Mouse (Mus musculus): ENCODE results near the gene Prdm16. TPM values are rescaled to one million over a fixed set of nuclear protein-coding genes. Genes with fewer than 3 reads are reported as not detected.
A peak's percentile ranks its signal among the peaks of the same experiment; 100 is the strongest.

The Prdm16 gene
- polyA plus RNA-seq (2014; fragmentation: Nextera tagmentation; extraction: Ambion mirVana), result 17.6 and 21.8 TPM in 2 replicates

- no peaks in the 10 kb centered on the region for H3K9me3 ChIP-seq (ENCODE audit: control insufficient read depth, low read length)
- under 1% methylated on average over 39 of the region's 47 CpGs for WGBS
- peak within 1 kb of the TSS; percentile 90 for H3K4me2 ChIP-seq (replicated peaks; ENCODE audit: low read depth, low read length)
- H3K4me3 ChIP-seq (ENCODE audit: low read depth, low read length), result peak within 1 kb of the TSS; percentile 65
- peaks cover 24% of the 10 kb centered on the region for H3K4me1 ChIP-seq (replicated peaks; ENCODE audit: control insufficient read depth, insufficient read depth, low read length)
- H3K27ac ChIP-seq (ENCODE audit: low read depth, low read length), result peak within 1 kb of the TSS; percentile 70
- H3K36me3 ChIP-seq (ENCODE audit: control insufficient read depth, insufficient read depth, low read length), result no peaks in the 10 kb centered on the region
- peak; percentile 10; the same call in 1 of the 2 replicates for ATAC-seq (ENCODE audit: low FRiP score)
- peak within 1 kb of the TSS; percentile 85 for H3K9ac ChIP-seq (ENCODE audit: low read depth, low read length)
- peak; percentile 81 for DNase-seq (ENCODE audit: low spot score)
- peaks cover 86% of the 10 kb centered on the region for H3K27me3 ChIP-seq (ENCODE audit: control insufficient read depth, insufficient read depth, low read length)
Observed at GRCm38 (mm10) chr4:154636721-154637311, at the start of gene Prdm16. Prdm16 (minus strand) TSS chr4:154636873.

GRCm38 (mm10) chr4:154683068-154683752 is 46.5 kb upstream of the Prdm16 start:
- Histone ChIP-seq H3K27me3 (ENCODE audit: control insufficient read depth, insufficient read depth, low read length) (0 out of 2 replicates have a peak, but pooled peaks cover 3% of the 10 kb centered on the region), H3K4me3 (ENCODE audit: low read depth, low read length) (no peak overlapping the region), H3K4me2 (replicated peaks; ENCODE audit: low read depth, low read length) (no peak overlapping the region), H3K9me3 (ENCODE audit: control insufficient read depth, low read length) (no peaks in the 10 kb centered on the region), H3K9ac (ENCODE audit: low read depth, low read length) (no peak overlapping the region), H3K4me1 (replicated peaks; ENCODE audit: control insufficient read depth, insufficient read depth, low read length) (no peaks in the 10 kb centered on the region), H3K36me3 (ENCODE audit: control insufficient read depth, insufficient read depth, low read length) (no peaks in the 10 kb centered on the region), H3K27ac (ENCODE audit: low read depth, low read length) (no peak overlapping the region)
- no peak for ATAC-seq (ENCODE audit: low FRiP score)
- 84% methylated on average over 5 of the region's 5 CpGs for WGBS
- DNase-seq (ENCODE audit: low spot score), result no peak

DNA sequence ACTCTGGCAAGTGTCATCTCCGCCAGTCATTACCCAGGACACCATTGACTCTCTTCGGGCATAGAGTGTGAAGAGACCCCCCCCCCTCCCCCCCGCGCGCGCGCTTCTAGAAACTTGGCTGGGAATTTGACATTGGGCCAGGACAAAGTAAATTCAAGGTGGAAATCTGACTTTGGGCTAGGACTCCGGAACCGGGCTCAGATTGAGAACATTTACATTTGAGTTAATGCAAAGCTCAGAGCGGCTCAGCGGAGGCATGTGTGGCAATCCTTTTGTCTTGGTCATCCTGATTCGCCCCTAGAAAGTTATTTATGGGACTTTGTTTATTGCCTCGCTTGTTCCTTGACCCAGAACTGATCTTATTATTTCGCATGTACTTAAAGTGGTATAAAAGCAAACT is 45.6 kb upstream of the Prdm16 start:
- ATAC-seq (ENCODE audit: low FRiP score) (no peak), DNase-seq (ENCODE audit: low spot score) (no peak)
- H3K4me1 ChIP-seq (replicated peaks; ENCODE audit: control insufficient read depth, insufficient read depth, low read length), result no peaks in the 10 kb centered on the region
- 41% methylated on average over 14 of the region's 14 CpGs for WGBS
- no peak overlapping the region for H3K4me2 ChIP-seq (replicated peaks; ENCODE audit: low read depth, low read length)
- 0 out of 2 replicates have a peak, but pooled peaks cover 3% of the 10 kb centered on the region for H3K27me3 ChIP-seq (ENCODE audit: control insufficient read depth, insufficient read depth, low read length)
- H3K4me3 ChIP-seq (ENCODE audit: low read depth, low read length), result no peak overlapping the region
- no peak overlapping the region for H3K9ac ChIP-seq (ENCODE audit: low read depth, low read length)
- H3K9me3 ChIP-seq (ENCODE audit: control insufficient read depth, low read length), result no peaks in the 10 kb centered on the region
- H3K36me3 ChIP-seq (ENCODE audit: control insufficient read depth, insufficient read depth, low read length), result no peaks in the 10 kb centered on the region
- H3K27ac ChIP-seq (ENCODE audit: low read depth, low read length), result no peak overlapping the region

GRCm38 (mm10) chr4:154675441-154676000 is 38.8 kb upstream of the Prdm16 start:
- Histone ChIP-seq H3K4me1 (replicated peaks; ENCODE audit: control insufficient read depth, insufficient read depth, low read length) (no peaks in the 10 kb centered on the region), H3K27me3 (ENCODE audit: control insufficient read depth, insufficient read depth, low read length) (no peaks in the 10 kb centered on the region), H3K27ac (ENCODE audit: low read depth, low read length) (no peak overlapping the region), H3K9ac (ENCODE audit: low read depth, low read length) (no peak overlapping the region), H3K4me3 (ENCODE audit: low read depth, low read length) (no peak overlapping the region), H3K9me3 (ENCODE audit: control insufficient read depth, low read length) (no peaks in the 10 kb centered on the region), H3K36me3 (ENCODE audit: control insufficient read depth, insufficient read depth, low read length) (no peaks in the 10 kb centered on the region), H3K4me2 (replicated peaks; ENCODE audit: low read depth, low read length) (no peak overlapping the region)
- ATAC-seq (ENCODE audit: low FRiP score) (no peak), DNase-seq (ENCODE audit: low spot score) (no peak)
- 72% methylated on average over 10 of the region's 10 CpGs for WGBS

GRCm38 (mm10) chr4:154674966-154675365 is 38.3 kb upstream of the Prdm16 start:
- Histone ChIP-seq H3K4me2 (replicated peaks; ENCODE audit: low read depth, low read length) (no peak overlapping the region), H3K4me1 (replicated peaks; ENCODE audit: control insufficient read depth, insufficient read depth, low read length) (no peaks in the 10 kb centered on the region), H3K27me3 (ENCODE audit: control insufficient read depth, insufficient read depth, low read length) (no peaks in the 10 kb centered on the region), H3K4me3 (ENCODE audit: low read depth, low read length) (no peak overlapping the region), H3K36me3 (ENCODE audit: control insufficient read depth, insufficient read depth, low read length) (no peaks in the 10 kb centered on the region), H3K27ac (ENCODE audit: low read depth, low read length) (no peak overlapping the region), H3K9ac (ENCODE audit: low read depth, low read length) (no peak overlapping the region), H3K9me3 (ENCODE audit: control insufficient read depth, low read length) (no peaks in the 10 kb centered on the region)
- ATAC-seq (ENCODE audit: low FRiP score) (no peak), DNase-seq (ENCODE audit: low spot score) (no peak)
- 43% methylated on average over 15 of the region's 15 CpGs for WGBS

DNA sequence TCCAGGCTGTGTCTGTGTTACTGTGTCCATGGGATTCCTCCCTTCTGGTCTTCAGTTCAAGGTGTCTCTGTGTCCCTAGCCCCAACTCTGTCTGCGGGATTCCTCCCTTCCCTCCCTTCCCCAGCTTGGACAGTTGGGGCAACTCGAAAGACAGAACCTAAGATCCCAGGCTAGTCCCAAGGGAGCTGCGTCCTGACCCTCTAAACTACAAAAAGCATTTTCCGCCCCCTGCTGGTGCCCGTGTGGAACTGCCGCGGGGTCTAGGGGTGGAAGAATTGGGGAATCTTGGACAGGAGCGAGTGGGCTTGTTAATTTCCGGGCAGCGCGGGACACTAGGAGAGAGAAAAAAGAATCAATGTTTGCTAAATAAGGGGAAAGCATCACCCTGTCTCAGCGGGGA is 37.9 kb upstream of the Prdm16 start:
- Histone ChIP-seq H3K4me1 (replicated peaks; ENCODE audit: control insufficient read depth, insufficient read depth, low read length) (no peaks in the 10 kb centered on the region), H3K4me3 (ENCODE audit: low read depth, low read length) (no peak overlapping the region), H3K9ac (ENCODE audit: low read depth, low read length) (no peak overlapping the region), H3K27me3 (ENCODE audit: control insufficient read depth, insufficient read depth, low read length) (no peaks in the 10 kb centered on the region), H3K9me3 (ENCODE audit: control insufficient read depth, low read length) (no peaks in the 10 kb centered on the region), H3K36me3 (ENCODE audit: control insufficient read depth, insufficient read depth, low read length) (no peaks in the 10 kb centered on the region), H3K4me2 (replicated peaks; ENCODE audit: low read depth, low read length) (no peak overlapping the region), H3K27ac (ENCODE audit: low read depth, low read length) (no peak overlapping the region)
- under 1% methylated on average over 12 of the region's 12 CpGs for WGBS
- DNase-seq (ENCODE audit: low spot score) (peak; percentile 88), ATAC-seq (ENCODE audit: low FRiP score) (no peak)

DNA sequence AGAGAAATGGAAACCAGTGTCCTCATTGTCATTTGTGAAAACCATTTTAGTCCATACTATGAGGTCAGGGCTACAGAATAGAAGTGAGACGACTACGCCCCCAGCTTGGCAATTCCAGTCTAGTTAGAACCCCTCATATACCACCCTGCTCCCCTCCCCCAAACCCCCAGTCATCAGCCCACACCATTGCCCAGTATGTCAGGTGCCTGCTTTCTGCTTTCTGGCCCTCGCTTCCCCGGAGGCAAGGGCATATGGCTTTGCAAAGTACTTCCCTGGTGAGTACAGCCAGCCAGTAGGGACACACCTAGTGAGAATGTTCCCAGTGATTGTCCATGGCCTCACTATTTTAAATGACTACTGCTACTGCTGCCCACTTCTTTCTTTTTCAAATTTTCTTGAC is 37.3 kb upstream of the Prdm16 start:
- Histone ChIP-seq H3K36me3 (ENCODE audit: control insufficient read depth, insufficient read depth, low read length) (no peaks in the 10 kb centered on the region), H3K4me2 (replicated peaks; ENCODE audit: low read depth, low read length) (no peak overlapping the region), H3K9me3 (ENCODE audit: control insufficient read depth, low read length) (no peaks in the 10 kb centered on the region), H3K9ac (ENCODE audit: low read depth, low read length) (no peak overlapping the region), H3K27ac (ENCODE audit: low read depth, low read length) (no peak overlapping the region), H3K27me3 (ENCODE audit: control insufficient read depth, insufficient read depth, low read length) (no peaks in the 10 kb centered on the region), H3K4me1 (replicated peaks; ENCODE audit: control insufficient read depth, insufficient read depth, low read length) (no peaks in the 10 kb centered on the region), H3K4me3 (ENCODE audit: low read depth, low read length) (no peak overlapping the region)
- no peak for DNase-seq (ENCODE audit: low spot score)
- no peak for ATAC-seq (ENCODE audit: low FRiP score)
- 78% methylated on average over 4 of the region's 4 CpGs for WGBS

GRCm38 (mm10) chr4:154672027-154672426 is 35.4 kb upstream of the Prdm16 start:
- no peak for DNase-seq (ENCODE audit: low spot score)

More at GRCm38 (mm10) chr4:154672027-154672426, 35.4 kb upstream of the Prdm16 start:
- Histone ChIP-seq H3K4me1 (replicated peaks; ENCODE audit: control insufficient read depth, insufficient read depth, low read length) (no peaks in the 10 kb centered on the region), H3K9ac (ENCODE audit: low read depth, low read length) (no peak overlapping the region), H3K27ac (ENCODE audit: low read depth, low read length) (no peak overlapping the region), H3K4me3 (ENCODE audit: low read depth, low read length) (no peak overlapping the region), H3K36me3 (ENCODE audit: control insufficient read depth, insufficient read depth, low read length) (no peaks in the 10 kb centered on the region), H3K27me3 (ENCODE audit: control insufficient read depth, insufficient read depth, low read length) (no peaks in the 10 kb centered on the region), H3K4me2 (replicated peaks; ENCODE audit: low read depth, low read length) (no peak overlapping the region), H3K9me3 (ENCODE audit: control insufficient read depth, low read length) (no peaks in the 10 kb centered on the region)
- WGBS, result 63% methylated on average over 1 of the region's 1 CpGs
- no peak for ATAC-seq (ENCODE audit: low FRiP score)
